Mouse (Mus musculus) erythroblast, embryonic 14.5 days (primary cell): ENCODE measurements around the gene Rab37. TPM values are rescaled to one million over a fixed set of nuclear protein-coding genes. Genes with fewer than 3 reads are reported as not detected.

Experiments used
- H3K27me3 ChIP-seq: 2 replicates; pipeline ENCODE4 v1.6.1; 2012; ENCODE audit warnings: inconsistent platforms; ENCODE audit not compliant: control insufficient read depth
- H3K36me3 ChIP-seq: 2 replicates; pipeline ENCODE4 v1.6.1; 2012; ENCODE audit warnings: mild to moderate bottlenecking, inconsistent platforms; ENCODE audit not compliant: control insufficient read depth
- H3K4me1 ChIP-seq: 2 replicates; pipeline ENCODE4 v1.6.1; 2012; ENCODE audit warnings: inconsistent platforms; ENCODE audit not compliant: control insufficient read depth
- H3K4me3 ChIP-seq: replicated peaks from 2 replicates; pipeline ENCODE3; 2012; ENCODE audit warnings: moderate library complexity, mild to moderate bottlenecking, inconsistent platforms
- H3K9me3 ChIP-seq: 2 replicates; pipeline ENCODE4 v1.6.1; 2012; ENCODE audit warnings: low read length, inconsistent platforms, mixed read lengths; ENCODE audit not compliant: control insufficient read depth
- GATA1 ChIP-seq: IDR thresholded peaks from 2 replicates; pipeline ENCODE4 v1.6.1; 2012; ENCODE audit warnings: low read length, inconsistent platforms, mixed read lengths
- TAL1 ChIP-seq: IDR thresholded peaks from 3 replicates; pipeline ENCODE4 v1.6.1; 2012; ENCODE audit warnings: low read length, inconsistent platforms, mixed read lengths
- polyA plus RNA-seq: library from polyadenylated mRNA; stranded (reverse); fragments of >175 nt; gene quantifications from 2 replicates; pipeline ENCODE4 v1.2.3, GENCODE M21; 2012

The Rab37 gene
- polyA plus RNA-seq, 1 experiment, result 0.01 TPM

DNA sequence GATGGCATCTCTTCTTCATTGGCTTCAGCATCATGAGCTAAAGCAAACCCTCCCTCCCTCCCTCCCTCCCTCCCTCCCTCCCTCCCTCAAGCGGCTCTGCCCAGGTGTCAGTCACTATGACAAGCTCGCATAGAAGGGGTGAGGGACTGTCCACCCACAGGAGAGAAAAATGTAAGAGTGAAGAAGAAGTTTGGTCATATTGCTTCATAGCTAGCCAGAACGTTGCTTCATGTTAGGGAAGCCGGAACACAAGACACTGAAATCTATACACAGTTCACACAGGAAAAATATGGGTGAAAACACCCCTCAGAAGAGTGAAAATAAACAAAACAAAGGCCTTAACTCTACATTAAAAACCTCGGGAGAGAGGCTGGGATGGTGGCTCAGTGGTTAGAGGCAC is 19.0 kb downstream of the Rab37 start:
- Histone ChIP-seq H3K9me3 (no peaks in the 10 kb centered on the region), H3K27me3 (no peaks in the 10 kb centered on the region), H3K36me3 (no peaks in the 10 kb centered on the region), H3K4me1 (no peaks in the 10 kb centered on the region), H3K4me3 (no peak overlapping the region)
- no peak for TF ChIP-seq GATA1
- no peak for TF ChIP-seq TAL1

DNA sequence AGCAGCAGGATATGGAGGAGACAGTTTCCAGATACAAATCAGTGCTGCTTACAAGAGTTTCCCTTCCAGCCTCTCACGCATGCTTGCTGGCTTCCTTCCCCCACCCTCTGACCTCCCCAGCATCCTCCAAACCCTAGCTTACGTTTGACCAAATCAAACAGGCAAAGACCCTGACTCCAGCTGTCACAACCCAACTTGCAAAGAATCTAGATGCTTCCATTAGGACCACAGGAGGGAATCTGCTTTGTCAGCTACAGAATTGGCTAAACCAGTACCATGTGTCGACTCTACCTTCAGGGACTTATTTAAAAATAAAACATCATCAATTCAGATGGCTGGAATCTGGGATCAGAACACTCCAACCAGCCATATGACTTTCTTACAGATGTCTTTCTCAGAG is 21.0 kb downstream of the Rab37 start:
- TF ChIP-seq GATA1, result no peak
- no peak for TF ChIP-seq TAL1
- Histone ChIP-seq H3K4me3 (no peak overlapping the region), H3K9me3 (no peaks in the 10 kb centered on the region)

DNA sequence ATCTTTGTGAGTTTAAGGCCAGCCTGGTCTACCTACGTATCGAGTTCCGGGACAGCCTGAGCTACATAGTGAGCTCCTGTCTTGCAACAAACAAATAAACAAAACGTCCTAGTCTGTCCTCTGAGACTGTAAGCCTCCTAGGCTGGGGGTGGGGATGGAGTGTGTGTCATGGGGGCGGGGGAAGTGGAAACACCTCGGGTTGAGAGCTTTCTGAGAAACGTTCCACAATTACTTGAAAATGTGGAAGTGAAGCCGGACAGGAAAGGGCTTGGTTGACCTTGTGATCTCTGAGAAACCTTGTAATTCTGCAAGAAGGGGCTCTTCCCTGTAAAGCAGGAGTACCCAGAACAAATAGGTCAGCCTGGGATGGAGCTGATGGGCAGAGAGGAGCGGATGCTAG is 28.2 kb downstream of the Rab37 start:
- Histone ChIP-seq H3K9me3 (no peaks in the 10 kb centered on the region; the same call in 1 of the 2 replicates), H3K4me3 (no peak overlapping the region), H3K27me3 (no peaks in the 10 kb centered on the region), H3K4me1 (no peaks in the 10 kb centered on the region), H3K36me3 (no peaks in the 10 kb centered on the region)
- no peak for TF ChIP-seq TAL1
- TF ChIP-seq GATA1, result no peak

More for the DNA sequence above, 21.0 kb downstream of the Rab37 start:
- Histone ChIP-seq H3K27me3 (no peaks in the 10 kb centered on the region), H3K36me3 (no peaks in the 10 kb centered on the region), H3K4me1 (no peaks in the 10 kb centered on the region)

DNA sequence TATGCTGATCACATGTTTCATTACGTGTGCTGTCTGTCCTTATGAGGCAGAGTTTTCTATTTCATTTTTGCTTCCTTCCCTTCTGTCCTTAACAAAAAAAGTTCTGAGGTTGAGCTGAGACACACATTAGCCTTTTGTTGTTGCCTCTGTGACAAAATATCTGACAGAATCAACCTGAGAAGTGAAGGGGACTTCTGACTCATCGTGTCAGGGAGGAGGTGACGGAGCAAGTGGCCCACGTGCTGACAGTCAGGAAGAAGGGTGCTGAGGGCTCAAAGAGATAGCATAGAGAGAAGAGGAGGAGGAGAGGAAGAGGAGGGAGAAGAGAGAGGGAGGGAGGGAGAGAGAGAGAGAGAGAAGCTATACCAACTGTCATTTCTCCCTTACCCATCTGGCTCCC is 37.3 kb downstream of the Rab37 start:
- no peak overlapping the region for H3K4me3 ChIP-seq
- no peak for TF ChIP-seq GATA1
- TF ChIP-seq TAL1, result no peak
- no peaks in the 10 kb centered on the region for H3K9me3 ChIP-seq
- H3K27me3 ChIP-seq, result no peaks in the 10 kb centered on the region
- H3K36me3 ChIP-seq, result no peaks in the 10 kb centered on the region
- no peaks in the 10 kb centered on the region for H3K4me1 ChIP-seq

DNA sequence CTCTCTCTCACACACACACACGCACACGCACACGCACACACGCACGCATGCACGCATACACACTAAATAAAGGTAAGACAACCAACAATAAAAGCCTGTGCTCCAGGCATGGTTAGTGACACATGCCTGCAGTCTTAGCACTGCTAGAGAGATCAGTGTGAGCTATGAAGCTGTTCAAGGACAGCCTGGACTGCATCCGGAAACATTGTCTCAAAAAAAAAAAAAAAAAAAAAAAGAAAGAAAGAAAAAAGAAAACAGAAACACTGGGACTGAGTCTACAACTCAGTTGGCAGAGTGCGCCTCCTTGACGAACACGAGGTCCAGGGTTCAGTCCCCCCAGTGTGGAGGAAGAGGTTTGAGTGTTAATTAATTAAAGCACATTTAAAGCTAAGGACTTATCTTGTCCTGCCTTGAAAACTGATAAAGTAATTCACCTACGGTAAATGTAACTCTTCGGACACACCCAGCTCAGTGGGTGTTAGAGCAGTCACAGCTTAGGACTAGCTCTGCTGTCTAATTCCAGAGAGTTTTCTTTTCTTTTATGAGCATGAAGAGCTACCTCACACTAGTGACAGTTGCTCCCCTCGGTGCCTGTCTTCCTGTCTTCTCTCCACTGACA is 38.4 kb downstream of the Rab37 start:
- Histone ChIP-seq H3K27me3 (no peaks in the 10 kb centered on the region), H3K4me1 (no peaks in the 10 kb centered on the region), H3K36me3 (no peaks in the 10 kb centered on the region), H3K4me3 (no peak overlapping the region), H3K9me3 (no peaks in the 10 kb centered on the region)
- TF ChIP-seq TAL1, result no peak
- TF ChIP-seq GATA1, result no peak

DNA sequence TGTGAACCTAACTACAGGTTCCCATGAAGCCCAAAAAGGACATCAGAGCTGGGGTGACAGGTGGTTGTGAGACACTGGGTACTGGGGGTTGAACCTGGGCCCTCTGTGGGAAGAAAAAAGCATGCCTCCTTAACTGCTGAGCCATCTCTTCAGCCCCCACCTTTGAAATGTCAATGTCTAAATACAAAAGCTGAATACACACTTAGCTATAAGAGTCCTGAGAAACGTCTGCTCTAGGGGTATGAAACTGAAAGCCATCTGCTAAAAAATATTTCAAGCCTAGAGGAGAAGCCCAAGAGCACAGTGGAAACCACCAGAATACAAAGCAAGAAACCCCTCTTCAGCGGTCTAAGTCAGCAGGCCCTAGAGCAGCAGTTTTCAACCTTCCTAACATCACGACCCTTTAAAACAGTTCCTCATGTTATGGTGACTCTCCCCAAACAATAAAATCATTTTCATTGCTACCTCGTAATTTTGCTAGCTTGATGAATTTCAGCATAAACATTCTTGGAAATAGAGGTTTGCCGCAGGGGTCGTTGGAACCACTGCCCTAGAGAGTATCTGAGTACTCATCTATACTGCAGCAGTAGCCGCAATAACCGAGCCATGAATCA is 40.6 kb downstream of the Rab37 start:
- Histone ChIP-seq H3K9me3 (no peaks in the 10 kb centered on the region), H3K36me3 (no peaks in the 10 kb centered on the region), H3K4me1 (no peaks in the 10 kb centered on the region), H3K4me3 (no peak overlapping the region), H3K27me3 (no peaks in the 10 kb centered on the region)
- TF ChIP-seq TAL1, result no peak
- TF ChIP-seq GATA1, result no peak

DNA sequence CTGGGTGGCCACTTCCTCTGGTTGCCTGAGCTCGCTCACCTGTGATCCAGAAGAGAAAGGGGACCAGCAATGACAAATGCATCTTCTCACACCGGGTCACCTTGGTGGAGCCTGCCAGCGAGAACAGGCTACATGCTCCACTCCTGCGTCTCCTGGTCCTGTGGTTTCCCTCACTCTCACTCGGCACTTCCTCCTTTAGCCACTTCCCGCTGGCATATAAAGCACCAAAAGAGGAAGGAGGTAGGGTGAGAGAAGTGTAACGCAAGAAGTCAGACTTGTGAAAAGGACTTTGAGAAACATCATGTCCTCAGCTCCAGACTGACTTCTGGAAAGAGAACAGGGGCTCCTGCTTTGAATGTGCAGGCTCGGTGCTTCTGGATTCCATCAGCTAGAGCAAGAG is 42.6 kb downstream of the Rab37 start, which contains the start of gene Cd300lf:
TSS of gene Cd300lf (minus strand) at position 193 of the 400 bp plus-strand sequence.
- no peak for TF ChIP-seq GATA1
- TF ChIP-seq TAL1, result no peak
- Histone ChIP-seq H3K36me3 (no peaks in the 10 kb centered on the region), H3K9me3 (no peaks in the 10 kb centered on the region), H3K4me1 (no peaks in the 10 kb centered on the region), H3K4me3 (no peak within 1 kb of the TSS), H3K27me3 (no peaks in the 10 kb centered on the region)

DNA sequence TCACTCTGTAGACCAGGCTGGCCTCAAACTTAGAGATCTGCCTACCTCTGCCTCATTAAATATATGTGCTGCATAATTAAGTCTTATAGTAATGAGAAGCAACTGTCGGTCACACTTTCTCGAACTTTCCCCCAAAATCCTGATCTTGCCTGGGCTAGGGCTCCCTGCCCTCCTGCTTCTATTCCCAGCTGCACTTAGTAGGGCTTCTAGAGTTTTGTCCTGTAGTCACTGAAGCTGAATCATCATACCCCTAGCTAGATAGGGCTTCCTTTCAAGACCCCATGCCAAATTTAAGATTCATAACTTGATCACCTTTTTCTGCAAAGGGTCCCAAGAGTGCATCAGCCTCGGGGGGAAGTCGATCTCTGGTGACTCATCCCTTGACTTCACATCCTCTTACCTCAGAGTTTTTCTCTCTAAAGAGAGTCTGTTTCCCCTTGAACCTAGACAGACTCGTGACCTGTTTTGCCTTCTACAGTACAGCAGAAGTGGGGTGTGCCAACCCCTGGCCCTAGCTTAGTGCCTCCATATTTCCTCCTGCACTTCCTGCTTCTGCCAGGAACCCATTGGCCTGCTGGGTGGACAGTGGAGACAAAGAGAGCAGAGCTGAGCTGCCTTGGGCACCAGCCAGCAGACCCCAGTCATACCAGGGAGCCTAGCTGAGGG is 47.5 kb downstream of the Rab37 start:
- H3K9me3 ChIP-seq, result no peaks in the 10 kb centered on the region
- no peak overlapping the region for H3K4me3 ChIP-seq
- TF ChIP-seq TAL1 (no peak), GATA1 (no peak)
- no peaks in the 10 kb centered on the region for H3K36me3 ChIP-seq
- H3K27me3 ChIP-seq, result no peaks in the 10 kb centered on the region
- no peaks in the 10 kb centered on the region for H3K4me1 ChIP-seq

DNA sequence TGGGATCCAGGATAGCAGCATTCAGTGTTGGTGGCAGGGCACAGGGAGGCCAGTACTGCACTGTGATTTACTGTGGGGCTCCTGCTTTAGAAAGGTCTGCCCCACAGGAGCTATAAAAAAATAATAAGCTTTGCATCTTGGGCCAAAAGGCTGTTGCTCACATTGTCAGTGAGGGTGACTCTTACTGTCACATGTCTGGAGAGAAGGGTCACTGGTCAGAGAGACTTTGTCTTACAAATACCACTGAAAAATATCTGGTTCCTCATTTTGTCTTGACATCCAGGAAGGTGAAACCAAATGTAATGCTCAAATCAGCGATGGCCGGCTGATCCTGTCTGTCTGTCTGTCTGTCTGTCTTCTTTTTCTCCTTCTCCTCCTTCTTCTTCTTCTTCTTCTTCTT is 50.7 kb downstream of the Rab37 start:
- Histone ChIP-seq H3K4me1 (no peaks in the 10 kb centered on the region), H3K36me3 (no peaks in the 10 kb centered on the region), H3K4me3 (no peak overlapping the region), H3K9me3 (no peaks in the 10 kb centered on the region), H3K27me3 (no peaks in the 10 kb centered on the region)
- TF ChIP-seq TAL1, result no peak
- TF ChIP-seq GATA1, result no peak

DNA sequence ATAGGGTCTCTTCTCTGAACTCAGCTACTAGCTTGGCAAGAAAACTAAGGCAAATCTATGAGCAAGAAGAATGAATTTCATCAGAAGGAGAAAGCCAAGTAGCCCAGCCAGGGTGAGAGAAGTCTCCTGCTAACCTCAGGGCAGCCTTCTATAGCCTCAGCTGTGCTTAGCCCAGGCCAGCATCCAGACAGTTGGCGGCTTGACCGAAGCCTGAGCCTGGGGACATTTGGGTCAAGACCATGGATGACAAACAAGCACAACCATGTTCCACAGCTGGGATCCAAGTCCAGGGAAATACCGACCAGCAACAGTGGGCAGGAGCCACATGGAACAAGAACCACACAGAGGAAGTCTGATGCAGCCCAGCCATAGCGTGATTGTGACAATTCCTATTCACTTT is 56.6 kb downstream of the Rab37 start:
- Histone ChIP-seq H3K9me3 (no peaks in the 10 kb centered on the region), H3K27me3 (peaks cover 14% of the 10 kb centered on the region), H3K36me3 (no peaks in the 10 kb centered on the region), H3K4me3 (no peak overlapping the region), H3K4me1 (no peaks in the 10 kb centered on the region; the same call in 1 of the 2 replicates)
- TF ChIP-seq TAL1 (no peak), GATA1 (no peak)
